Mouse (Mus musculus): Measurements from ENCODE around the gene Fras1. TPM values are rescaled to one million over a fixed set of nuclear protein-coding genes. Genes with fewer than 3 reads are reported as not detected.

The Fras1 gene
- polyA plus RNA-seq, 1 experiment from 2014 or later = 18.7 TPM

GRCm38 (mm10) chr5:96620209-96620608 is 246.5 kb downstream of the Fras1 start:
- Histone ChIP-seq H3K4me1 (replicated peaks; ENCODE audit: control insufficient read depth, insufficient read depth, low read length) (no peaks in the 10 kb centered on the region), H3K4me3 (ENCODE audit: low read depth, low read length) (no peak overlapping the region), H3K36me3 (ENCODE audit: control insufficient read depth, insufficient read depth, low read length) (no peaks in the 10 kb centered on the region), H3K9me3 (ENCODE audit: control insufficient read depth, low read length) (no peaks in the 10 kb centered on the region), H3K27ac (ENCODE audit: low read depth, low read length) (no peak overlapping the region), H3K4me2 (ENCODE audit: low read depth, low read length, severe bottlenecking) (no peak overlapping the region), H3K27me3 (ENCODE audit: control insufficient read depth, insufficient read depth, low read length) (no peaks in the 10 kb centered on the region), H3K9ac (ENCODE audit: low read length) (no peak overlapping the region)
- 91% methylated on average over 2 of the region's 2 CpGs for WGBS
- ATAC-seq (replicated peaks; ENCODE audit: low FRiP score) (no peak), DNase-seq (ENCODE audit: low spot score) (no peak)

DNA sequence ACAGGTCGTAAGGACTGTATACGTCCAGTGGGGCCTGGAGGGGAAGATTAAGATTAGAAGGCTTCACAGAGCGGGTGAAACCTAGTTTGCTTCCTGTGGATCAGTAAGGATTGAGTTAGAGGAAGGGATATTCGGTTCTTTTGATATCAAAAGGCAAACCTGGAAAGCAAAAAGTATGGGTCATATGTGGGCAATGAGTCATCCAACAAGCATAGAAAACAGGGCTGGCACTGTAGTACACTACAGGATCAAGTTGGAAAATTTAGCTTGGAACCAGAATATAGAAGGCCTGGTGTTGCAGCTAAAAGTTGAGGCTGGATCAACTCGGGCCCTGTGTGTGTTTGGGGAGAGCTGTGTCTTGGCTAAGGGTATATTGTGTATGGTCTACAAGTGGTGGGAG is 246.9 kb downstream of the Fras1 start:
- H3K27ac ChIP-seq (ENCODE audit: low read depth, low read length) = no peak overlapping the region
- no peak overlapping the region for H3K4me2 ChIP-seq (ENCODE audit: low read depth, low read length, severe bottlenecking)
- no peaks in the 10 kb centered on the region for H3K27me3 ChIP-seq (ENCODE audit: control insufficient read depth, insufficient read depth, low read length)
- no peaks in the 10 kb centered on the region for H3K9me3 ChIP-seq (ENCODE audit: control insufficient read depth, low read length)
- ATAC-seq (replicated peaks; ENCODE audit: low FRiP score) (no peak), DNase-seq (ENCODE audit: low spot score) (no peak)
- no peaks in the 10 kb centered on the region for H3K36me3 ChIP-seq (ENCODE audit: control insufficient read depth, insufficient read depth, low read length)
- H3K9ac ChIP-seq (ENCODE audit: low read length) = no peak overlapping the region
- no peaks in the 10 kb centered on the region for H3K4me1 ChIP-seq (replicated peaks; ENCODE audit: control insufficient read depth, insufficient read depth, low read length)
- H3K4me3 ChIP-seq (ENCODE audit: low read depth, low read length) = no peak overlapping the region
- WGBS = 94% methylated on average over 5 of the region's 5 CpGs

DNA sequence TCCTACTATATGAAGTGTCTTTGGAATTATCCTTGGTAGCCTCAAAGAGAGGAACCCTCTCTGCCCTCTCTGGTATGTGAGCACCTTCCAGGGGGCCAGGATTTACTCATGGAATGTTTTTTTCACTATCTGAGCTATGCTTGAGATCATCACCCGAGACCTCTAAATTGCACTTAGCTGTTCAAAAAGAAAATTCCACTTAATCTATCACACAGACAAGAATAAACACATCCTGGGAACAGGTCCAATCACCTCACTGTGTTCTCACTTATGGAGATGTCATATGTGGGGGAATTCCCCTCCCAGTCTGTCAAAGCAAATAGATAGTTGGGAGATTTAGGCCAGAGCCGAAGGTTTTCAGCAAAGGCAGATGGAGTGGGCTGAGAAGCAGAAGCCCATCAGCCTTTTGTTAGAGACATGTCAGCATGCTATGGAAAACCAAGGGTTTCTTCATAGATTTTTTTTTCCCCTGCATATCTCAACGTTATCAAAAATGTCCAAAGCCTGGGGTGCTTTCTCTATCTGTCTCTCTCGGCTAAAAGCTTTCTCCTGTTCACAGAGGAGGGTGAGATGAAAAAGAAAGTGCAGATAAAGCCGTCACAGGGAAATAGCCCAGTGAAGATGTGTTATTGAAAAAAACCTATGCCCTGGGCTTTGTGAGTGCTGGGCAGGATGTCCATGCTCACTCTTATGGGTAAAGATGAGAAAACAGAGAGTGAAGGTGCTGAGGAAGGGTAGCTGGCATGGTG is 249.0 kb downstream of the Fras1 start:
- ATAC-seq (replicated peaks; ENCODE audit: low FRiP score) (no peak), DNase-seq (ENCODE audit: low spot score) (no peak)
- 85% methylated on average over 5 of the region's 5 CpGs for WGBS

DNA sequence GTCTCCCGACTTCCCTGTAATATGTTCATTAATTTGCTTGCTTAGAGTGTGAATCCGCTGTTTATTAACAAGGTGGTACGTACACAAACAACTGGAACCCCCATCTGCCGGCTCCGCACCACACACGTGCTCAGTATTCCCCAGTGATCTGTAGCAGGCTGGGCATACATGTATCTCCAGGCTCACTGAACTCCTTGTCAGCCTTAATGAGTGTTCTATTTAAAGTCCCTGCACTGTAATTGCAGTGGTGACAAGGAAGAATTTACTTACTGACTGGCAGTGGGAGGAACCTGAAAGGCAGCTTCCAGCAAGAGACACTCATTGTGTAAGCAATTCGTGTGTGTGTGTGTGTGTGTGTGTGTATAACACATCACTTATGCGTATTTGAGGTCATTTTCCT is 256.1 kb downstream of the Fras1 start:
- 81% methylated on average over 8 of the region's 8 CpGs for WGBS
- no peaks in the 10 kb centered on the region for H3K36me3 ChIP-seq (ENCODE audit: control insufficient read depth, insufficient read depth, low read length)

More for the DNA sequence above, 249.0 kb downstream of the Fras1 start:
- H3K36me3 ChIP-seq (ENCODE audit: control insufficient read depth, insufficient read depth, low read length) = no peaks in the 10 kb centered on the region
- H3K4me1 ChIP-seq (replicated peaks; ENCODE audit: control insufficient read depth, insufficient read depth, low read length) = no peaks in the 10 kb centered on the region
- no peak overlapping the region for H3K9ac ChIP-seq (ENCODE audit: low read length)
- H3K27me3 ChIP-seq (ENCODE audit: control insufficient read depth, insufficient read depth, low read length) = no peaks in the 10 kb centered on the region
- no peak overlapping the region for H3K27ac ChIP-seq (ENCODE audit: low read depth, low read length)
- H3K4me3 ChIP-seq (ENCODE audit: low read depth, low read length) = no peak overlapping the region
- H3K4me2 ChIP-seq (ENCODE audit: low read depth, low read length, severe bottlenecking) = no peak overlapping the region
- no peaks in the 10 kb centered on the region for H3K9me3 ChIP-seq (ENCODE audit: control insufficient read depth, low read length)

GRCm38 (mm10) chr5:96635146-96635862 is 261.5 kb downstream of the Fras1 start:
- H3K4me3 ChIP-seq (ENCODE audit: low read depth, low read length) = no peak overlapping the region
- no peaks in the 10 kb centered on the region for H3K27me3 ChIP-seq (ENCODE audit: control insufficient read depth, insufficient read depth, low read length)
- DNase-seq (ENCODE audit: low spot score) (no peak), ATAC-seq (replicated peaks; ENCODE audit: low FRiP score) (no peak; the same call in 1 of the 2 replicates)
- H3K9ac ChIP-seq (ENCODE audit: low read length) = no peak overlapping the region
- no peaks in the 10 kb centered on the region for H3K36me3 ChIP-seq (ENCODE audit: control insufficient read depth, insufficient read depth, low read length)
- no peak overlapping the region for H3K4me2 ChIP-seq (ENCODE audit: low read depth, low read length, severe bottlenecking)
- no peak overlapping the region for H3K27ac ChIP-seq (ENCODE audit: low read depth, low read length)
- H3K9me3 ChIP-seq (ENCODE audit: control insufficient read depth, low read length) = no peaks in the 10 kb centered on the region
- no peaks in the 10 kb centered on the region for H3K4me1 ChIP-seq (replicated peaks; ENCODE audit: control insufficient read depth, insufficient read depth, low read length)
- WGBS = 63% methylated on average over 17 of the region's 17 CpGs

More for the DNA sequence above, 256.1 kb downstream of the Fras1 start:
- H3K4me3 ChIP-seq (ENCODE audit: low read depth, low read length) = no peak overlapping the region
- H3K27me3 ChIP-seq (ENCODE audit: control insufficient read depth, insufficient read depth, low read length) = no peaks in the 10 kb centered on the region
- H3K4me1 ChIP-seq (replicated peaks; ENCODE audit: control insufficient read depth, insufficient read depth, low read length) = no peaks in the 10 kb centered on the region
- no peak for DNase-seq (ENCODE audit: low spot score)
- H3K9me3 ChIP-seq (ENCODE audit: control insufficient read depth, low read length) = no peaks in the 10 kb centered on the region
- no peak overlapping the region for H3K27ac ChIP-seq (ENCODE audit: low read depth, low read length)
- ATAC-seq (replicated peaks; ENCODE audit: low FRiP score) = peak; percentile 65
- no peak overlapping the region for H3K9ac ChIP-seq (ENCODE audit: low read length)
- no peak overlapping the region for H3K4me2 ChIP-seq (ENCODE audit: low read depth, low read length, severe bottlenecking)

- WGBS = 91% methylated on average over 5 of the region's 5 CpGs
- Histone ChIP-seq H3K27ac (ENCODE audit: low read depth, low read length) (no peak overlapping the region), H3K9me3 (ENCODE audit: control insufficient read depth, low read length) (no peaks in the 10 kb centered on the region), H3K4me1 (replicated peaks; ENCODE audit: control insufficient read depth, insufficient read depth, low read length) (no peaks in the 10 kb centered on the region), H3K4me3 (ENCODE audit: low read depth, low read length) (no peak overlapping the region), H3K9ac (ENCODE audit: low read length) (no peak overlapping the region), H3K4me2 (ENCODE audit: low read depth, low read length, severe bottlenecking) (no peak overlapping the region), H3K27me3 (ENCODE audit: control insufficient read depth, insufficient read depth, low read length) (no peaks in the 10 kb centered on the region), H3K36me3 (ENCODE audit: control insufficient read depth, insufficient read depth, low read length) (no peaks in the 10 kb centered on the region)
- ATAC-seq (replicated peaks; ENCODE audit: low FRiP score) (no peak), DNase-seq (ENCODE audit: low spot score) (no peak)
These were observed 262.1 kb downstream of the Fras1 start for GRCm38 (mm10) chr5:96635866-96636265.

DNA sequence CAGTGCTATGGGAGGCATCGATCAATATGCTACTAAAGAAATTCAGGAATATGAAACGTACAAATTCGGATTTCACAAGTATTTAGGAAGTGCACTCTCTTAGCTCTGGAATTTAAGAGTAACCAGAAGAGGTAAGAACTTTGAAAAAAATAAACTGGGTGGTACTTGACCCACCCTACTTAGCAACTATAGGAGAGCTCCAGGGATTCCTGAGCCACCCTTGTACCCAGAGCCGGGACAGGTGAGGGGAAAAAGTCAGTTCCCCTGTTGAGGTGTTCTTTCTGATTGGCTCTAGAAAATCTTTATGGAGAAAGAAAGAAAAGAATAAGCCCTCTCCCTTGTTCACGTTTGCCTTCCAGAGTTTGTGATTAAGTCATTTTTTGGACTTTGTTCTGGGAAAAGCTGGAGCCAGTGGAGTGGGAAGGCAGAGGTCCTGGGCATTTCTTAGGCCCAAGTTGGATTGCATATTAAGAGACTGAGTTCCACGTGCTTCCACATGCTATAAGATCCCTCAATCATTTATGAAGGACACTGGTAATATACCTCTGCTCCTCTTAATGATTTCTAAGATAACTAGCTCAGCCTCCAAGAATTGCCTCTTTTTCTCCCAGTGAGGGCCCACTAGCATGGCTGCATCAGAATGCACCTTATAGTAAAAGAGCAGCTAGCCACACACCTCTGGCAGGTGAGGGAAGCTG is 265.6 kb downstream of the Fras1 start:
- Histone ChIP-seq H3K27ac (ENCODE audit: low read depth, low read length) (no peak overlapping the region), H3K36me3 (ENCODE audit: control insufficient read depth, insufficient read depth, low read length) (no peaks in the 10 kb centered on the region), H3K9me3 (ENCODE audit: control insufficient read depth, low read length) (no peaks in the 10 kb centered on the region), H3K27me3 (ENCODE audit: control insufficient read depth, insufficient read depth, low read length) (no peaks in the 10 kb centered on the region), H3K4me2 (ENCODE audit: low read depth, low read length, severe bottlenecking) (no peak overlapping the region), H3K4me3 (ENCODE audit: low read depth, low read length) (no peak overlapping the region), H3K4me1 (replicated peaks; ENCODE audit: control insufficient read depth, insufficient read depth, low read length) (no peaks in the 10 kb centered on the region), H3K9ac (ENCODE audit: low read length) (no peak overlapping the region)
- no peak for DNase-seq (ENCODE audit: low spot score)
- WGBS = 88% methylated on average over 6 of the region's 6 CpGs
- no peak for ATAC-seq (replicated peaks; ENCODE audit: low FRiP score)

DNA sequence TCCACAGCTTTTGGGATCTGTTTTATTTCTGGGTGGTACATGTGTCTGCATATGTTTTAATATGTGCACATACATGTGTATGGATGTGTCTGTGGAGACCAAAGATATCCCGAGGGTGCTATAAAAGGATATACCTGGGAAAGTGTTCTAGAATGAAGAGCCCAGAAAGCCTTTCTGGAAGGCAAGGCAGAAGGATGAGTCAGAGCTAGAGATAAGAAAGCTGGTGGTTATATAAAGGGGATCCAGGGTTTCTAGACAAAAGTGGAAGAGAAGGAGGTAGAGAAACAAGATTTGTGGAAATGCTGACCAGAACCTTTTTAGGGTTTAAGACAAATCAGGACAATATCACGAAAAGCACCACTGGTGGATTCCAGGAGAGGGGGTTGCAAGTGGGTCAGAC is 267.5 kb downstream of the Fras1 start:
- ATAC-seq (replicated peaks; ENCODE audit: low FRiP score) (no peak), DNase-seq (ENCODE audit: low spot score) (no peak)
- no peaks in the 10 kb centered on the region for H3K4me1 ChIP-seq (replicated peaks; ENCODE audit: control insufficient read depth, insufficient read depth, low read length)
- H3K4me3 ChIP-seq (ENCODE audit: low read depth, low read length) = no peak overlapping the region
- no peaks in the 10 kb centered on the region for H3K27me3 ChIP-seq (ENCODE audit: control insufficient read depth, insufficient read depth, low read length)
- no peaks in the 10 kb centered on the region for H3K9me3 ChIP-seq (ENCODE audit: control insufficient read depth, low read length)
- H3K9ac ChIP-seq (ENCODE audit: low read length) = no peak overlapping the region
- H3K36me3 ChIP-seq (ENCODE audit: control insufficient read depth, insufficient read depth, low read length) = no peaks in the 10 kb centered on the region
- WGBS = 96% methylated on average over 2 of the region's 2 CpGs
- no peak overlapping the region for H3K27ac ChIP-seq (ENCODE audit: low read depth, low read length)
- no peak overlapping the region for H3K4me2 ChIP-seq (ENCODE audit: low read depth, low read length, severe bottlenecking)
